Mouse (Mus musculus) embryonic facial prominence, embryonic 11.5 days (tissue): ENCODE data around the gene Shroom3. TPM values are rescaled to one million over a fixed set of nuclear protein-coding genes. Genes with fewer than 3 reads are reported as not detected.

Experiments
- ATAC-seq: fragments of 200-750 bp; cut with Nextera tagmentation; replicated peaks from 2 replicates; pipeline ENCODE4 v1.8.0; 2017; ENCODE audit warnings: low read depth; ENCODE audit not compliant: insufficient number of reproducible peaks, low FRiP score, low TSS enrichment
- DNase-seq: peaks from one replicate; pipeline ENCODE4 v3.0.0-alpha.2; 2015; ENCODE audit warnings: low spot score
- H3K27ac ChIP-seq: fragments of 300-500 bp; sonication (generic); replicated peaks from 2 replicates; pipeline ENCODE4 v1.5.1; 2014; ENCODE audit warnings: mild to moderate bottlenecking, low read depth, low read length, control low read depth
- H3K27me3 ChIP-seq: fragments of 300-500 bp; sonication (generic); 2 replicates; pipeline ENCODE4 v1.6.1; 2014; ENCODE audit warnings: mild to moderate bottlenecking, low read length, moderate library complexity, mixed read lengths; ENCODE audit not compliant: control insufficient read depth, insufficient read depth
- H3K36me3 ChIP-seq: fragments of 300-500 bp; sonication (generic); replicated peaks from 2 replicates; pipeline ENCODE4 v1.6.1; 2014; ENCODE audit warnings: low read depth, mild to moderate bottlenecking, low read length, moderate library complexity, mixed read lengths; ENCODE audit not compliant: control insufficient read depth, insufficient read depth
- H3K4me1 ChIP-seq: fragments of 300-500 bp; sonication (generic); 2 replicates; pipeline ENCODE4 v1.6.1; 2014; ENCODE audit warnings: low read length, mixed read lengths; ENCODE audit not compliant: control insufficient read depth, insufficient read depth
- H3K4me2 ChIP-seq: fragments of 300-500 bp; sonication (generic); 2 replicates; pipeline ENCODE4 v1.6.1; 2014; ENCODE audit warnings: low read depth, mild to moderate bottlenecking, control low read depth, low read length, moderate library complexity
- H3K4me3 ChIP-seq: fragments of 300-500 bp; sonication (generic); 2 replicates; pipeline ENCODE4 v1.5.1; 2014; ENCODE audit warnings: low read depth, low read length, control low read depth
- H3K9ac ChIP-seq: fragments of 300-500 bp; sonication (generic); replicated peaks from 2 replicates; pipeline ENCODE4 v1.6.1; 2014; ENCODE audit warnings: mild to moderate bottlenecking, control low read depth, low read length
- H3K9me3 ChIP-seq: fragments of 300-500 bp; sonication (generic); replicated peaks from 2 replicates; pipeline ENCODE4 v1.6.1; 2016; ENCODE audit warnings: mild to moderate bottlenecking, low read length, inconsistent platforms, mixed read lengths; ENCODE audit not compliant: control insufficient read depth
- WGBS: fragments of 180-500 bp; shearing (Covaris S2); extraction: QIAGEN DNeasy Blood & Tissue Kit; methylation state at CpG from one replicate; pipeline ENCODE4 v1.1.7; 2014; 5-methylcytosine and 5-hydroxymethylcytosine counted together
- polyA plus RNA-seq: library from polyadenylated mRNA; unstranded; fragments of >200 nt; fragmentation: Nextera tagmentation; extraction: Ambion mirVana; gene quantifications from 2 replicates; pipeline ENCODE4 v1.2.1, GENCODE M21; 2014

The Shroom3 gene
- polyA plus RNA-seq, 1 experiment from 2014 or later, result 2.2 TPM

GRCm38 (mm10) chr5:92817122-92817822, 134.0 kb downstream of the Shroom3 start:
- Histone ChIP-seq H3K4me2 (no peak overlapping the region), H3K27me3 (no peaks in the 10 kb centered on the region), H3K4me1 (no peaks in the 10 kb centered on the region), H3K9ac (no peak overlapping the region), H3K9me3 (no peaks in the 10 kb centered on the region), H3K27ac (no peak overlapping the region), H3K36me3 (no peaks in the 10 kb centered on the region), H3K4me3 (no peak overlapping the region)
- WGBS, result 83% methylated on average over 11 of the region's 11 CpGs
- ATAC-seq (no peak), DNase-seq (no peak)

- no peak overlapping the region for H3K4me3 ChIP-seq
- no peaks in the 10 kb centered on the region for H3K27me3 ChIP-seq
- H3K9ac ChIP-seq, result no peak overlapping the region
- no peaks in the 10 kb centered on the region for H3K4me1 ChIP-seq
- H3K27ac ChIP-seq, result no peak overlapping the region
- ATAC-seq (no peak), DNase-seq (no peak)
- H3K4me2 ChIP-seq, result no peak overlapping the region
- 33% methylated on average over 3 of the region's 3 CpGs for WGBS
- no peaks in the 10 kb centered on the region for H3K9me3 ChIP-seq
- no peaks in the 10 kb centered on the region for H3K36me3 ChIP-seq
These were observed 138.1 kb downstream of the Shroom3 start for GRCm38 (mm10) chr5:92821370-92821769.

DNA sequence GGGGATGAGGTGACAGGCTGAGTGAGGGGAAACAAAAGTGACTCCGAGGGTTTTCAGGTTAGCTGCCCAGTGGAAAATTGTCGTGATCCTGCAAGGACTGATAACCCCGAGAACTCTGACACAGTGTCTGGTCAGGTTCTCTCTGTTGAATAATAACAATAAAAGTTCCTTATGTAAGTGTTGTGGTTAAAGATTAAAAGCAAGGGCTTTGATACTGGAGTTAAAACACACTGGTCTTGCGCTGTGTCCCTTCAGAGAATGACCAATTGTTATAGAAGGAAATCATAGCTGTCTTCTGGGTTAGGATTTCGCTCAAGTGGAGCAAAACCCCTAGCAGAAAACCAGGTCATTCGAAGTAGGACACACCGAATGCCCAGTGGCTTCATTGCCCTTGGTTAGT, 140.3 kb downstream of the Shroom3 start:
- Histone ChIP-seq H3K4me1 (no peaks in the 10 kb centered on the region), H3K4me3 (no peak overlapping the region), H3K4me2 (no peak overlapping the region), H3K27ac (no peak overlapping the region), H3K9me3 (no peaks in the 10 kb centered on the region), H3K27me3 (no peaks in the 10 kb centered on the region), H3K9ac (no peak overlapping the region), H3K36me3 (no peaks in the 10 kb centered on the region)
- no peak for DNase-seq
- 85% methylated on average over 7 of the region's 7 CpGs for WGBS
- no peak for ATAC-seq

- Histone ChIP-seq H3K4me2 (no peak overlapping the region), H3K27me3 (no peaks in the 10 kb centered on the region), H3K27ac (no peak overlapping the region), H3K9me3 (no peaks in the 10 kb centered on the region), H3K4me3 (no peak overlapping the region), H3K9ac (no peak overlapping the region), H3K4me1 (no peaks in the 10 kb centered on the region), H3K36me3 (no peaks in the 10 kb centered on the region)
- ATAC-seq, result no peak
- WGBS, result 72% methylated on average over 10 of the region's 10 CpGs
- DNase-seq, result no peak
These were observed 141.2 kb downstream of the Shroom3 start for GRCm38 (mm10) chr5:92824304-92825009.

- Histone ChIP-seq H3K27ac (no peak overlapping the region), H3K4me1 (no peaks in the 10 kb centered on the region), H3K36me3 (no peaks in the 10 kb centered on the region), H3K4me3 (no peak overlapping the region), H3K27me3 (no peaks in the 10 kb centered on the region), H3K4me2 (no peak overlapping the region), H3K9ac (no peak overlapping the region), H3K9me3 (no peaks in the 10 kb centered on the region)
- WGBS, result 79% methylated on average over 1 of the region's 1 CpGs
- no peak for DNase-seq
- ATAC-seq, result no peak
These were observed 147.2 kb downstream of the Shroom3 start for GRCm38 (mm10) chr5:92830391-92830790.

DNA sequence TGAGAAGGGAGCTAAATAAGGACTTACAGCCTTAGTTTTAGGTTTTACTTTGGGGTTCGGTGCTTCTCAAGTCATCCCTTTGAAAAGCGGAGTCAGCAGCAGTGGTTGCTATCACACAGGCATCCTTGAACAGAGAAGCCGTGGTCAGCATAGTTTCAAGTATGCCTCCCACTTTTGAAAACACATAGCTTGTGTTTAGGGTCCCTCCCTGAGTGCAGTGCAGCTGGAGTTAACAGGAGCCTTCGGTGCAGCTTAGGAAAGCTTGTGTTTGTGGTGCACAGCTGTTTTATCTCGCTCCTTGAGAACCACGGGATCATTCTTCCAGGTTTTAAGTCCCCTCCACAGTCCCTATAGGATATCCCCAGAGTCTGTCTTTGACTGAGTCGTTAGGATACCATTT, 151.3 kb downstream of the Shroom3 start:
- 65% methylated on average over 7 of the region's 7 CpGs for WGBS
- H3K9ac ChIP-seq, result no peak overlapping the region
- no peaks in the 10 kb centered on the region for H3K4me1 ChIP-seq
- ATAC-seq, result no peak
- H3K4me3 ChIP-seq, result no peak overlapping the region
- H3K4me2 ChIP-seq, result no peak overlapping the region
- H3K36me3 ChIP-seq, result no peaks in the 10 kb centered on the region
- no peaks in the 10 kb centered on the region for H3K27me3 ChIP-seq
- H3K9me3 ChIP-seq, result no peaks in the 10 kb centered on the region
- H3K27ac ChIP-seq, result no peak overlapping the region
- no peak for DNase-seq

- Histone ChIP-seq H3K36me3 (no peaks in the 10 kb centered on the region), H3K4me1 (no peaks in the 10 kb centered on the region), H3K9me3 (no peaks in the 10 kb centered on the region), H3K27ac (no peak overlapping the region), H3K4me2 (no peak overlapping the region), H3K9ac (no peak overlapping the region), H3K27me3 (no peaks in the 10 kb centered on the region), H3K4me3 (no peak overlapping the region)
- ATAC-seq (no peak), DNase-seq (no peak)
- 78% methylated on average over 4 of the region's 4 CpGs for WGBS
These were observed 154.1 kb downstream of the Shroom3 start for GRCm38 (mm10) chr5:92837311-92837710.

- DNase-seq (no peak), ATAC-seq (no peak)
- Histone ChIP-seq H3K4me2 (no peak overlapping the region), H3K9me3 (no peaks in the 10 kb centered on the region), H3K27ac (no peak overlapping the region), H3K4me3 (no peak overlapping the region), H3K36me3 (no peaks in the 10 kb centered on the region), H3K9ac (no peak overlapping the region), H3K4me1 (no peaks in the 10 kb centered on the region), H3K27me3 (no peaks in the 10 kb centered on the region)
- WGBS, result 89% methylated on average over 9 of the region's 9 CpGs
These were observed 155.1 kb downstream of the Shroom3 start for GRCm38 (mm10) chr5:92838351-92838784.
